Mouse (Mus musculus): ENCODE data around the gene Dck. TPM values are rescaled to one million over a fixed set of nuclear protein-coding genes. Genes with fewer than 3 reads are reported as not detected.
A peak's percentile ranks its signal among the peaks of the same experiment; 100 is the strongest.

Gene Dck
- total RNA-seq, 2 experiments from 2014 or later = 2.8 to 3.3 TPM

- no peak for DNase-seq
- intact Hi-C loops (cut with DNase I) = no loop called here
These were observed 20.3 kb downstream of the Dck start for GRCm38 (mm10) chr5:88785059-88785458.

GRCm38 (mm10) chr5:88790675-88791074, 25.9 kb downstream of the Dck start:
- DNase-seq = no peak
- intact Hi-C loops (cut with DNase I) = loop anchor here (2.0 to 10.0 kb wide), 3 partner anchors 434 to 884 kb away; no protein-coding TSS in a partner anchor

GRCm38 (mm10) chr5:88791256-88792245, 26.8 kb downstream of the Dck start:
- peak; percentile 24 to 47 for DNase-seq
- intact Hi-C loops (cut with DNase I) = loop anchor here (2.0 to 10.0 kb wide), 3 partner anchors 433 to 883 kb away; no protein-coding TSS in a partner anchor

- intact Hi-C loops (cut with DNase I) = loop anchor here (10.0 kb wide), 2 partner anchors 431 to 881 kb away; no protein-coding TSS in a partner anchor
- DNase-seq = no peak
These were observed 28.9 kb downstream of the Dck start for GRCm38 (mm10) chr5:88793676-88794075.

GRCm38 (mm10) chr5:88795910-88796584, 31.3 kb downstream of the Dck start:
- intact Hi-C loops (cut with DNase I) = loop anchor here (10.0 kb wide), 2 partner anchors 429 to 879 kb away; no protein-coding TSS in a partner anchor
- no peak for DNase-seq

- intact Hi-C loops (cut with DNase I) = loop anchor here (10.0 kb wide), 2 partner anchors 428 to 878 kb away; no protein-coding TSS in a partner anchor
- DNase-seq = no peak
These were observed 31.8 kb downstream of the Dck start for GRCm38 (mm10) chr5:88796588-88796987.

GRCm38 (mm10) chr5:88797121-88797520, 32.3 kb downstream of the Dck start:
- DNase-seq = no peak
- intact Hi-C loops (cut with DNase I) = loop anchor here (10.0 kb wide), 2 partner anchors 428 to 878 kb away; no protein-coding TSS in a partner anchor

GRCm38 (mm10) chr5:88805616-88806015, 40.8 kb downstream of the Dck start:
- intact Hi-C loops (cut with DNase I) = no loop called here
- no peak for DNase-seq

GRCm38 (mm10) chr5:88806278-88806677, 41.5 kb downstream of the Dck start:
- DNase-seq = no peak
- intact Hi-C loops (cut with DNase I) = no loop called here

GRCm38 (mm10) chr5:88807342-88807741, 42.5 kb downstream of the Dck start:
- intact Hi-C loops (cut with DNase I) = no loop called here
- no peak for DNase-seq

- no peak for DNase-seq
- intact Hi-C loops (cut with DNase I) = no loop called here
These were observed 48.4 kb downstream of the Dck start for GRCm38 (mm10) chr5:88813188-88813587.

- intact Hi-C loops (cut with DNase I) = no loop called here
- DNase-seq = no peak
These were observed 49.8 kb downstream of the Dck start for GRCm38 (mm10) chr5:88814552-88814951.

GRCm38 (mm10) chr5:88821542-88821941, 56.7 kb downstream of the Dck start:
- intact Hi-C loops (cut with DNase I) = no loop called here
- DNase-seq = no peak

- intact Hi-C loops (cut with DNase I) = no loop called here
- DNase-seq = no peak
These were observed 60.0 kb downstream of the Dck start for GRCm38 (mm10) chr5:88824838-88825237.

GRCm38 (mm10) chr5:88829835-88830571, 65.2 kb downstream of the Dck start:
- intact Hi-C loops (cut with DNase I) = no loop called here

GRCm38 (mm10) chr5:88830880-88831279, 66.1 kb downstream of the Dck start:
- DNase-seq = no peak
- intact Hi-C loops (cut with DNase I) = no loop called here

More at GRCm38 (mm10) chr5:88829835-88830571, 65.2 kb downstream of the Dck start:
- no peak for DNase-seq

- DNase-seq = no peak
- intact Hi-C loops (cut with DNase I) = no loop called here
These were observed 67.1 kb downstream of the Dck start for GRCm38 (mm10) chr5:88831935-88832334.
